30 mouse cellular contexts compared by ENCODE assay signal in genomic region chr7:28876099-28876498, GRCm38 (mm10). TPM values are rescaled to one million over a fixed set of nuclear protein-coding genes. Genes with fewer than 3 reads are reported as not detected.
DNase-seq lines count a peak whose midpoint lies in the region; ATAC-seq and TF ChIP-seq lines count a peak whose summit lies in the region.
"Had no signal": no experiment of that assay in that cellular context is flagged by ENCODE, and none has a peak within 500 bp of the region (broad histone marks: within the 10 kb centered on the region; RNA-seq: fewer than 3 reads in every experiment).

No protein-coding gene starts in this region.

- DNase-seq in adrenal gland, adult 2 months = peak; percentile 59
- DNase-seq in adrenal gland, postnatal 25 days = no peak
- DNase-seq in liver, embryonic 11.5 days (ENCODE audit: low spot score) = no peak
- no peak for DNase-seq in testis, postnatal 10 days (ENCODE audit: low spot score)
- DNase-seq in testis, postnatal 14 days (ENCODE audit: low spot score) = peak; percentile 83
- DNase-seq in kidney, adult 8-10 months = no peak
- DNase-seq: B cell, adult 2 months; cerebellum, adult 11 months; cerebellum, adult 2 months; cerebellum, adult 9-11 months; cerebellum, postnatal 25 days; gastrocnemius, postnatal 36 days; heart, adult 2 months; heart, postnatal 14 days; heart, postnatal 4 days had no signal

- ATAC-seq in liver, embryonic 12.5 days = no peak
- ATAC-seq in liver, embryonic 11.5 days (replicated peaks; ENCODE audit: low FRiP score) = no peak
- ATAC-seq: forebrain, embryonic 15.5 days; intestine, postnatal 0 days had no signal

- no peak for TF ChIP-seq CTCF in testis, adult 2 months (IDR thresholded peaks at IDR 0.05; ENCODE audit: control insufficient read depth, insufficient read depth, insufficient replicate concordance, low read depth, low read length)

- 78% methylated on average over 4 of the region's 4 CpGs for WGBS in liver, embryonic 12.5 days (ENCODE audit: insufficient replicate concordance)
- WGBS in liver, embryonic 11.5 days = 76% methylated on average over 4 of the region's 4 CpGs

- no peaks in the 10 kb centered on the region for H3K36me3 ChIP-seq in liver, embryonic 12.5 days
- no peaks in the 10 kb centered on the region for H3K36me3 ChIP-seq in liver, embryonic 11.5 days (ENCODE audit: control insufficient read depth, insufficient read depth, low read length)
- H3K36me3 ChIP-seq in testis, adult 2 months (ENCODE audit: control insufficient read depth, insufficient read depth, low read length) = no peaks in the 10 kb centered on the region
- H3K36me3 ChIP-seq: embryonic facial prominence, embryonic 13.5 days; forebrain, embryonic 12.5 days; forebrain, embryonic 15.5 days; G1E; heart, embryonic 10.5 days; heart, embryonic 13.5 days; hindbrain, embryonic 12.5 days; hindbrain, embryonic 15.5 days had no signal

- H3K4me2 ChIP-seq in liver, embryonic 12.5 days = no peak overlapping the region
- no peak overlapping the region for H3K4me2 ChIP-seq in liver, embryonic 11.5 days
- H3K4me2 ChIP-seq: embryonic facial prominence, embryonic 13.5 days; forebrain, embryonic 12.5 days; forebrain, embryonic 15.5 days; heart, embryonic 13.5 days; hindbrain, embryonic 12.5 days; hindbrain, embryonic 15.5 days had no signal

- no peak overlapping the region for H3K4me3 ChIP-seq in liver, embryonic 12.5 days
- H3K4me3 ChIP-seq in liver, embryonic 11.5 days (ENCODE audit: low read depth, low read length) = no peak overlapping the region
- H3K4me3 ChIP-seq in testis, adult 2 months (ENCODE audit: control insufficient read depth, low read depth, low read length) = no peak overlapping the region
- H3K4me3 ChIP-seq: embryonic facial prominence, embryonic 13.5 days; erythroblast, embryonic 14.5 days; forebrain, embryonic 12.5 days; forebrain, embryonic 15.5 days; heart, adult 2 months; heart, embryonic 10.5 days; heart, embryonic 13.5 days; hindbrain, embryonic 12.5 days; hindbrain, embryonic 15.5 days had no signal

- peaks cover 47% of the 10 kb centered on the region for H3K4me1 ChIP-seq in liver, embryonic 12.5 days
- H3K4me1 ChIP-seq in liver, embryonic 11.5 days (replicated peaks; ENCODE audit: control insufficient read depth, insufficient read depth, low read length) = peaks cover 9% of the 10 kb centered on the region; the same call in 1 of the 2 replicates
- no peaks in the 10 kb centered on the region; the same call in 1 of the 2 replicates for H3K4me1 ChIP-seq in testis, adult 2 months (ENCODE audit: control insufficient read depth, insufficient read depth, low read length)
- H3K4me1 ChIP-seq: forebrain, embryonic 15.5 days; hindbrain, embryonic 12.5 days; hindbrain, embryonic 15.5 days had no signal

- no peak overlapping the region for H3K9ac ChIP-seq in liver, embryonic 12.5 days
- no peak overlapping the region for H3K9ac ChIP-seq in liver, embryonic 11.5 days (ENCODE audit: low read depth, low read length)
- H3K9ac ChIP-seq: embryonic facial prominence, embryonic 13.5 days; forebrain, embryonic 12.5 days; forebrain, embryonic 15.5 days; heart, embryonic 13.5 days; hindbrain, embryonic 12.5 days; hindbrain, embryonic 15.5 days had no signal

- peaks cover 7% of the 10 kb centered on the region; the same call in 1 of the 2 replicates for H3K27me3 ChIP-seq in liver, embryonic 12.5 days (replicated peaks)
- H3K27me3 ChIP-seq in liver, embryonic 11.5 days (replicated peaks; ENCODE audit: control insufficient read depth, insufficient read depth, low read length) = no peaks in the 10 kb centered on the region
- H3K27me3 ChIP-seq in testis, adult 2 months (ENCODE audit: control insufficient read depth, insufficient read depth, low read length) = no peaks in the 10 kb centered on the region
- H3K27me3 ChIP-seq: CH12.LX; embryonic facial prominence, embryonic 13.5 days; forebrain, embryonic 12.5 days; forebrain, embryonic 15.5 days; heart, embryonic 13.5 days; hindbrain, embryonic 12.5 days; hindbrain, embryonic 15.5 days had no signal

- no peak for TF ChIP-seq POLR2A in testis, adult 2 months (IDR thresholded peaks at IDR 0.05; ENCODE audit: control insufficient read depth, low read depth, low read length)

- H3K9me3 ChIP-seq in liver, embryonic 12.5 days (replicated peaks) = no peaks in the 10 kb centered on the region
- no peaks in the 10 kb centered on the region for H3K9me3 ChIP-seq in liver, embryonic 11.5 days (ENCODE audit: control insufficient read depth, low read length)
- H3K9me3 ChIP-seq: embryonic facial prominence, embryonic 13.5 days; forebrain, embryonic 12.5 days; forebrain, embryonic 15.5 days; G1E; heart, embryonic 10.5 days; heart, embryonic 13.5 days; hindbrain, embryonic 12.5 days; hindbrain, embryonic 15.5 days had no signal

- H3K27ac ChIP-seq in liver, embryonic 12.5 days = 0 out of 2 replicates have a peak overlapping the region, but pooled peaks have one; percentile 91
- no peak overlapping the region for H3K27ac ChIP-seq in liver, embryonic 11.5 days (ENCODE audit: low read depth, low read length)
- H3K27ac ChIP-seq in testis, adult 2 months (ENCODE audit: control insufficient read depth, insufficient read depth, low read depth, low read length) = peak overlapping the region; percentile 72
- H3K27ac ChIP-seq: embryonic facial prominence, embryonic 13.5 days; forebrain, embryonic 12.5 days; forebrain, embryonic 15.5 days; heart, adult 2 months; heart, embryonic 10.5 days; heart, embryonic 13.5 days; hindbrain, embryonic 12.5 days; hindbrain, embryonic 15.5 days had no signal

RNA-seq across cellular contexts. Expression of gene Capn12, which starts 5.1 kb away (rescaled TPM):
- total RNA-seq in adrenal gland, adult 2 months (2021) = under 1 TPM in 1 of 2 experiments, not detected in 1; 0.14 TPM
- polyA plus RNA-seq in adrenal gland, adult 2 months (2012; rRNA removed) = 0.48 and 0.80 TPM in 2 replicates
- 0.21 TPM in 1 of 2 replicates, not detected in the other for total RNA-seq in adrenal gland, postnatal 25 days (2021)
- 0.12 and 0.13 TPM in 2 replicates for polyA plus RNA-seq in liver, embryonic 12.5 days (2016; fragmentation: Nextera tagmentation; extraction: Ambion mirVana)
- polyA plus RNA-seq in liver, embryonic 11.5 days (2014; fragmentation: Nextera tagmentation; extraction: Ambion mirVana) = 0.21 and 0.37 TPM in 2 replicates
- 0.14 and 0.17 TPM in 2 replicates for polyA plus RNA-seq in testis, adult 2 months (2012; rRNA removed)
- total RNA-seq: granulocyte monocyte progenitor cell, adult 5-6 weeks had no signal
- polyA plus RNA-seq: erythroblast, embryonic 14.5 days had no signal

RNA-seq across cellular contexts. Expression of gene Lgals7, which starts 12.4 kb away (rescaled TPM):
- total RNA-seq in adrenal gland, adult 2 months (2021) = under 1 TPM; 0.69 to 0.81 TPM
- 0.97 and 2.8 TPM in 2 replicates for polyA plus RNA-seq in adrenal gland, adult 2 months (2012; rRNA removed)
- total RNA-seq in adrenal gland, postnatal 25 days (2021) = not detected in 2 replicates
- polyA plus RNA-seq in liver, embryonic 12.5 days (2016; fragmentation: Nextera tagmentation; extraction: Ambion mirVana) = 0.25 TPM in 1 of 2 replicates, not detected in the other
- not detected in 2 replicates for polyA plus RNA-seq in liver, embryonic 11.5 days (2014; fragmentation: Nextera tagmentation; extraction: Ambion mirVana)
- polyA plus RNA-seq in testis, adult 2 months (2012; rRNA removed) = 1.4 and 1.7 TPM in 2 replicates
- total RNA-seq: CH12.LX; gastrocnemius, adult 8-10 months; gastrocnemius, postnatal 36 days; granulocyte monocyte progenitor cell, adult 5-6 weeks had no signal
- polyA plus RNA-seq: cerebellum, adult 2 months; erythroblast, embryonic 14.5 days had no signal

RNA-seq across cellular contexts. Expression of gene Lgals4, which starts 42.4 kb away (rescaled TPM):
- total RNA-seq in adrenal gland, adult 2 months (2021) = 1 to 10 TPM; 7.4 to 9.4 TPM
- polyA plus RNA-seq in adrenal gland, adult 2 months (2012; rRNA removed) = 20.5 and 22.4 TPM in 2 replicates
- total RNA-seq in adrenal gland, postnatal 25 days (2021) = 14.4 and 17.6 TPM in 2 replicates
- 2.7 and 3.6 TPM in 2 replicates for polyA plus RNA-seq in liver, embryonic 12.5 days (2016; fragmentation: Nextera tagmentation; extraction: Ambion mirVana)
- 2.9 and 5.1 TPM in 2 replicates for polyA plus RNA-seq in liver, embryonic 11.5 days (2014; fragmentation: Nextera tagmentation; extraction: Ambion mirVana)
- polyA plus RNA-seq in testis, adult 2 months (2012; rRNA removed) = 13.8 and 17.5 TPM in 2 replicates

RNA-seq across cellular contexts. Expression of gene Ech1, which starts 51.1 kb away (rescaled TPM):
- 100 to 1,000 TPM; 520 to 711 TPM for total RNA-seq in adrenal gland, adult 2 months (2021)
- 486 and 560 TPM in 2 replicates for polyA plus RNA-seq in adrenal gland, adult 2 months (2012; rRNA removed)
- total RNA-seq in adrenal gland, postnatal 25 days (2021) = 445 and 492 TPM in 2 replicates
- 72.3 and 73.6 TPM in 2 replicates for polyA plus RNA-seq in liver, embryonic 12.5 days (2016; fragmentation: Nextera tagmentation; extraction: Ambion mirVana)
- 107 TPM in 2 replicates for polyA plus RNA-seq in liver, embryonic 11.5 days (2014; fragmentation: Nextera tagmentation; extraction: Ambion mirVana)
- polyA plus RNA-seq in testis, adult 2 months (2012; rRNA removed) = 124 and 147 TPM in 2 replicates

Comparison
In these comparisons a context has a peak if more than half of its experiments do, and no peak if none do; other contexts are left out.
1. DNase-seq: peak in adrenal gland, adult 2 months (single experiment) and testis, postnatal 14 days (single experiment); none in adrenal gland, postnatal 25 days (single experiment), liver, embryonic 11.5 days (single experiment), testis, postnatal 10 days (single experiment) and kidney, adult 8-10 months (0 of 2).